Comparison of ENCODE assay signal across 12 mouse cellular contexts in the genomic region with DNA sequence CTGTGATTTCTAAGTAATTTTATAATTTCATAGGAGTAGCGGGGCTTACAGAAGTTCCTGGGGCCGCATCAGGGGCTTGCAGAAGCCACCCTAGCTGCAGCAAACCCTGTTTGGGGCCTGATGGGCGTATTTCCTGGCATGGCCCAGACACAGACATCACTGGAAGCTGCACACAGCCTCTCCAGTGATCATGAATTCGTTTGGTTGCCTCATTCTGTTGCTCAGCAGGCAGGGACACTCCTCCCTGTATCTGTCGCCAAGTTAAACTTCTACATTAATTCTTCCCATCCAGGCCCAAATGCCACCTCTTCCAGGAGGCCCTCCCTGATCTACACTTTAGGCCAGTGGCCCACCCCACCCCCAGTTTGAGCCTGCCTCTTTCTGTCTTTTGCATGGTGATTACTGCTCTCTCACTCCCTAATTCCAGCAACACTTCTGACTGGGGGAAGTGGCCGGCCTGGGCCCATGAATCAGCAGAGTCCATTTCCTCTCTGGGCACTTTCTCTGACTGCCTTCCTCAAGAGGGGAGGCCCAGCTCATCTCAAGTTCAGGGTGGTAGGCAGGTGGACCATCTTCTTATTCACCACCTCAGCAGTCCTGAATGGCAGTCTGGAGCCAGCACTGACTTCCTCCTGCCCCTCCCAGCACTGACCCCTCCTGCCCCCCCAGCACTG. TPM values are rescaled to one million over a fixed set of nuclear protein-coding genes. Genes with fewer than 3 reads are reported as not detected.
A peak's percentile ranks its signal among the peaks of the same experiment; 100 is the strongest.
DNase-seq lines count a peak whose midpoint lies in the region; ATAC-seq and TF ChIP-seq lines count a peak whose summit lies in the region.
"Had no signal": no experiment of that assay in that cellular context is flagged by ENCODE, and none has a peak within 500 bp of the region (broad histone marks: within the 10 kb centered on the region; RNA-seq: fewer than 3 reads in every experiment).

No protein-coding gene starts in this region.

- WGBS in liver, embryonic 12.5 days (ENCODE audit: insufficient replicate concordance), result 30% methylated on average over 6 of the region's 6 CpGs
- 57% methylated on average over 6 of the region's 6 CpGs for WGBS in liver, embryonic 11.5 days

- no peak overlapping the region for H3K9ac ChIP-seq in liver, embryonic 12.5 days
- H3K9ac ChIP-seq in liver, embryonic 11.5 days (ENCODE audit: low read depth, low read length), result no peak overlapping the region
- H3K9ac ChIP-seq: heart, embryonic 15.5 days had no signal

- no peak; the same call in 1 of the 2 replicates for ATAC-seq in liver, embryonic 12.5 days
- no peak for ATAC-seq in liver, embryonic 11.5 days (replicated peaks; ENCODE audit: low FRiP score)
- peak; percentile 60 for ATAC-seq in neutrophil, adult 5-6 weeks (ENCODE audit: extremely low read depth, insufficient number of reproducible peaks, low FRiP score, poor library complexity, severe bottlenecking)
- ATAC-seq: forebrain, embryonic 14.5 days had no signal

- H3K27me3 ChIP-seq in liver, embryonic 12.5 days (replicated peaks), result 0 out of 2 replicates have a peak, but pooled peaks cover 2% of the 10 kb centered on the region
- no peaks in the 10 kb centered on the region for H3K27me3 ChIP-seq in liver, embryonic 11.5 days (replicated peaks; ENCODE audit: control insufficient read depth, insufficient read depth, low read length)
- H3K27me3 ChIP-seq: heart, embryonic 15.5 days had no signal

- H3K9me3 ChIP-seq in liver, embryonic 12.5 days (replicated peaks), result no peaks in the 10 kb centered on the region
- H3K9me3 ChIP-seq in liver, embryonic 11.5 days (ENCODE audit: control insufficient read depth, low read length), result no peaks in the 10 kb centered on the region
- H3K9me3 ChIP-seq: heart, embryonic 15.5 days had no signal

- peaks cover 17% of the 10 kb centered on the region; the same call in 1 of the 2 replicates for H3K4me1 ChIP-seq in liver, embryonic 12.5 days
- 0 out of 2 replicates have a peak, but pooled peaks cover 2% of the 10 kb centered on the region for H3K4me1 ChIP-seq in liver, embryonic 11.5 days (replicated peaks; ENCODE audit: control insufficient read depth, insufficient read depth, low read length)
- peaks cover 55% of the 10 kb centered on the region for H3K4me1 ChIP-seq in bone marrow macrophage, adult 2 months (ENCODE audit: control insufficient read depth, insufficient read depth, low read length)

- H3K4me3 ChIP-seq in liver, embryonic 12.5 days, result no peak overlapping the region
- H3K4me3 ChIP-seq in liver, embryonic 11.5 days (ENCODE audit: low read depth, low read length), result no peak overlapping the region
- no peak overlapping the region for H3K4me3 ChIP-seq in bone marrow macrophage, adult 2 months (ENCODE audit: insufficient read depth, low read length)
- H3K4me3 ChIP-seq: heart, embryonic 15.5 days; left cerebral cortex, adult 2 months had no signal

- no peak for TF ChIP-seq POLR2A in bone marrow macrophage, adult 2 months (IDR thresholded peaks at IDR 0.05; ENCODE audit: borderline replicate concordance, low read depth, low read length)

- H3K4me2 ChIP-seq in liver, embryonic 12.5 days, result no peak overlapping the region
- H3K4me2 ChIP-seq in liver, embryonic 11.5 days, result no peak overlapping the region
- H3K4me2 ChIP-seq: heart, embryonic 15.5 days had no signal

- no peak for DNase-seq in liver, embryonic 11.5 days (ENCODE audit: low spot score)
- DNase-seq in fibroblast of lung, adult 2 months (ENCODE audit: low read depth), result peak; percentile 70
- DNase-seq in urinary bladder, postnatal 14 days (ENCODE audit: low spot score), result no peak
- no peak for DNase-seq in layer of hippocampus, postnatal 25 days (ENCODE audit: extremely low spot score in 1 of 2, low spot score in 1 of 2)
- DNase-seq: adrenal gland, adult 8-10 months; cerebellum, postnatal 14 days had no signal

- no peaks in the 10 kb centered on the region for H3K36me3 ChIP-seq in liver, embryonic 12.5 days
- H3K36me3 ChIP-seq in liver, embryonic 11.5 days (ENCODE audit: control insufficient read depth, insufficient read depth, low read length), result no peaks in the 10 kb centered on the region
- H3K36me3 ChIP-seq: heart, embryonic 15.5 days had no signal

- TF ChIP-seq CTCF in bone marrow macrophage, adult 2 months (IDR thresholded peaks at IDR 0.05; ENCODE audit: low read depth, low read length), result no peak

- 0 out of 2 replicates have a peak overlapping the region, but pooled peaks have one; percentile 12 for H3K27ac ChIP-seq in liver, embryonic 12.5 days
- H3K27ac ChIP-seq in liver, embryonic 11.5 days (ENCODE audit: low read depth, low read length), result no peak overlapping the region
- H3K27ac ChIP-seq in bone marrow macrophage, adult 2 months (ENCODE audit: insufficient read depth, low read depth, low read length), result peak overlapping the region; percentile 79
- H3K27ac ChIP-seq: heart, embryonic 15.5 days; left cerebral cortex, adult 2 months had no signal

RNA-seq across cellular contexts. Expression of gene Tmem189, which starts 51.0 kb away (rescaled TPM):
- 27.3 and 30.4 TPM in 2 replicates for polyA plus RNA-seq in liver, embryonic 12.5 days (2016; fragmentation: Nextera tagmentation; extraction: Ambion mirVana)
- polyA plus RNA-seq in liver, embryonic 11.5 days (2014; fragmentation: Nextera tagmentation; extraction: Ambion mirVana), result 30.5 and 32.6 TPM in 2 replicates
- 129 and 138 TPM in 2 replicates for polyA plus RNA-seq in bone marrow macrophage, adult 2 months (2012; ENCODE audit: insufficient read depth, insufficient read length, missing spikeins)
- 76.0 and 90.2 TPM in 2 replicates for total RNA-seq in neutrophil, adult 5-6 weeks (2017)
- 10 to 100 TPM; 57.3 to 60.3 TPM for total RNA-seq in layer of hippocampus, postnatal 25 days (2021)

RNA-seq across cellular contexts. Expression of gene Cebpb, which starts 51.9 kb away (rescaled TPM):
- polyA plus RNA-seq in liver, embryonic 12.5 days (2016; fragmentation: Nextera tagmentation; extraction: Ambion mirVana), result 21.8 and 23.4 TPM in 2 replicates
- 13.9 and 14.4 TPM in 2 replicates for polyA plus RNA-seq in liver, embryonic 11.5 days (2014; fragmentation: Nextera tagmentation; extraction: Ambion mirVana)
- polyA plus RNA-seq in bone marrow macrophage, adult 2 months (2012; ENCODE audit: insufficient read depth, insufficient read length, missing spikeins), result 109 and 122 TPM in 2 replicates
- 160 and 183 TPM in 2 replicates for total RNA-seq in neutrophil, adult 5-6 weeks (2017)
- total RNA-seq in layer of hippocampus, postnatal 25 days (2021), result 10 to 100 TPM; 32.4 to 32.8 TPM
